Mouse (Mus musculus): Measurements from ENCODE around the gene 1300017J02Rik. TPM values are rescaled to one million over a fixed set of nuclear protein-coding genes. Genes with fewer than 3 reads are reported as not detected.

Gene 1300017J02Rik
- polyA plus RNA-seq, 1 experiment from 2014 or later: 2.3 TPM

GRCm38 (mm10) chr9:103286901-103287422 lies 17.9 kb downstream of the 1300017J02Rik start:
- WGBS: 77% methylated on average over 13 of the region's 13 CpGs
- Histone ChIP-seq H3K9ac (ENCODE audit: low read length) (no peak overlapping the region), H3K4me2 (ENCODE audit: low read depth) (no peak overlapping the region), H3K4me1 (ENCODE audit: control insufficient read depth, insufficient read depth, low read length) (no peaks in the 10 kb centered on the region), H3K27ac (ENCODE audit: low read depth, low read length) (no peak overlapping the region), H3K27me3 (ENCODE audit: control insufficient read depth, insufficient read depth, low read length) (no peaks in the 10 kb centered on the region), H3K36me3 (ENCODE audit: control insufficient read depth, insufficient read depth, low read length) (no peaks in the 10 kb centered on the region), H3K9me3 (ENCODE audit: control insufficient read depth, low read length) (no peaks in the 10 kb centered on the region), H3K4me3 (ENCODE audit: low read depth, low read length) (no peak overlapping the region)
- ATAC-seq (ENCODE audit: insufficient read depth, low FRiP score, low TSS enrichment) (no peak), DNase-seq (ENCODE audit: low spot score) (no peak)

- DNase-seq (ENCODE audit: low spot score): no peak
- 62% methylated on average over 4 of the region's 4 CpGs for WGBS
- Histone ChIP-seq H3K4me3 (ENCODE audit: low read depth, low read length) (no peak overlapping the region), H3K4me1 (ENCODE audit: control insufficient read depth, insufficient read depth, low read length) (no peaks in the 10 kb centered on the region), H3K9me3 (ENCODE audit: control insufficient read depth, low read length) (no peaks in the 10 kb centered on the region), H3K9ac (ENCODE audit: low read length) (no peak overlapping the region), H3K4me2 (ENCODE audit: low read depth) (no peak overlapping the region), H3K36me3 (ENCODE audit: control insufficient read depth, insufficient read depth, low read length) (no peaks in the 10 kb centered on the region), H3K27ac (ENCODE audit: low read depth, low read length) (no peak overlapping the region), H3K27me3 (ENCODE audit: control insufficient read depth, insufficient read depth, low read length) (no peaks in the 10 kb centered on the region)
- ATAC-seq (ENCODE audit: insufficient read depth, low FRiP score, low TSS enrichment): no peak
These were observed 18.5 kb downstream of the 1300017J02Rik start for GRCm38 (mm10) chr9:103286396-103286795.

GRCm38 (mm10) chr9:103276876-103277275 lies 28.0 kb downstream of the 1300017J02Rik start:
- Histone ChIP-seq H3K9ac (ENCODE audit: low read length) (no peak overlapping the region), H3K4me1 (ENCODE audit: control insufficient read depth, insufficient read depth, low read length) (no peaks in the 10 kb centered on the region), H3K4me3 (ENCODE audit: low read depth, low read length) (no peak overlapping the region), H3K9me3 (ENCODE audit: control insufficient read depth, low read length) (no peaks in the 10 kb centered on the region), H3K27ac (ENCODE audit: low read depth, low read length) (no peak overlapping the region), H3K27me3 (ENCODE audit: control insufficient read depth, insufficient read depth, low read length) (no peaks in the 10 kb centered on the region), H3K4me2 (ENCODE audit: low read depth) (no peak overlapping the region), H3K36me3 (ENCODE audit: control insufficient read depth, insufficient read depth, low read length) (no peaks in the 10 kb centered on the region)
- DNase-seq (ENCODE audit: low spot score): no peak
- no peak for ATAC-seq (ENCODE audit: insufficient read depth, low FRiP score, low TSS enrichment)
- 85% methylated on average over 6 of the region's 6 CpGs for WGBS

DNA sequence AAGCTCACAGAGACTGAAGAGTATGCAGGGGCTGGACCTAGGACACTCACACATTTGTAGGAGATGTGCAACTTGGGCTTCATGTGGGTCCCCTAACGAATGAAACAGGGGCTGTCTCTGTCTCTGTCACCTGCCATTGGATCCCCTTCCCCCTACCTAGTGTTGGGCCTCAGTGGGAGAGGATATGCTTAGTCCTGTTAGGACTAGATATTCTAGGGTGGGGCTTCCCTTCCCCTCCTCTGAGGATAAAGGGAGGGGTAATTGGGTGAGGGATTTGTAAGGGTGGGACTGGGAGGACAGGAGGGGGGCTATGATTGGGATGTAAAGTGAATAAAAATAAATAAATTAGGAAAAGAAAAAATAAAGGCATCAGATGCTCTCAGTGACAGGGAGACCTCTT lies 29.2 kb downstream of the 1300017J02Rik start:
- Histone ChIP-seq H3K27me3 (ENCODE audit: control insufficient read depth, insufficient read depth, low read length) (no peaks in the 10 kb centered on the region), H3K4me2 (ENCODE audit: low read depth) (no peak overlapping the region), H3K27ac (ENCODE audit: low read depth, low read length) (no peak overlapping the region), H3K9me3 (ENCODE audit: control insufficient read depth, low read length) (no peaks in the 10 kb centered on the region), H3K4me1 (ENCODE audit: control insufficient read depth, insufficient read depth, low read length) (no peaks in the 10 kb centered on the region), H3K9ac (ENCODE audit: low read length) (no peak overlapping the region), H3K36me3 (ENCODE audit: control insufficient read depth, insufficient read depth, low read length) (no peaks in the 10 kb centered on the region), H3K4me3 (ENCODE audit: low read depth, low read length) (no peak overlapping the region)
- WGBS: 76% methylated on average over 1 of the region's 1 CpGs
- ATAC-seq (ENCODE audit: insufficient read depth, low FRiP score, low TSS enrichment): no peak
- no peak for DNase-seq (ENCODE audit: low spot score)

- no peak for DNase-seq (ENCODE audit: low spot score)
- Histone ChIP-seq H3K4me3 (ENCODE audit: low read depth, low read length) (no peak overlapping the region), H3K27me3 (ENCODE audit: control insufficient read depth, insufficient read depth, low read length) (no peaks in the 10 kb centered on the region), H3K36me3 (ENCODE audit: control insufficient read depth, insufficient read depth, low read length) (no peaks in the 10 kb centered on the region), H3K4me1 (ENCODE audit: control insufficient read depth, insufficient read depth, low read length) (no peaks in the 10 kb centered on the region), H3K9ac (ENCODE audit: low read length) (no peak overlapping the region), H3K4me2 (ENCODE audit: low read depth) (no peak overlapping the region), H3K9me3 (ENCODE audit: control insufficient read depth, low read length) (no peaks in the 10 kb centered on the region), H3K27ac (ENCODE audit: low read depth, low read length) (no peak overlapping the region)
- no peak for ATAC-seq (ENCODE audit: insufficient read depth, low FRiP score, low TSS enrichment)
- 88% methylated on average over 8 of the region's 8 CpGs for WGBS
These were observed 30.1 kb downstream of the 1300017J02Rik start for GRCm38 (mm10) chr9:103274819-103275218.

- DNase-seq (ENCODE audit: low spot score) (peak; percentile 19), ATAC-seq (ENCODE audit: insufficient read depth, low FRiP score, low TSS enrichment) (no peak)
- Histone ChIP-seq H3K9ac (ENCODE audit: low read length) (no peak overlapping the region), H3K4me2 (ENCODE audit: low read depth) (no peak overlapping the region), H3K4me1 (ENCODE audit: control insufficient read depth, insufficient read depth, low read length) (no peaks in the 10 kb centered on the region), H3K4me3 (ENCODE audit: low read depth, low read length) (no peak overlapping the region), H3K27me3 (ENCODE audit: control insufficient read depth, insufficient read depth, low read length) (no peaks in the 10 kb centered on the region), H3K27ac (ENCODE audit: low read depth, low read length) (no peak overlapping the region), H3K36me3 (ENCODE audit: control insufficient read depth, insufficient read depth, low read length) (no peaks in the 10 kb centered on the region), H3K9me3 (ENCODE audit: control insufficient read depth, low read length) (no peaks in the 10 kb centered on the region)
- WGBS: 38% methylated on average over 4 of the region's 4 CpGs
These were observed 33.8 kb downstream of the 1300017J02Rik start for GRCm38 (mm10) chr9:103271104-103271503.

- no peak overlapping the region for H3K9ac ChIP-seq (ENCODE audit: low read length)
- 91% methylated on average over 4 of the region's 4 CpGs for WGBS
- no peak for ATAC-seq (ENCODE audit: insufficient read depth, low FRiP score, low TSS enrichment)
These were observed 39.1 kb downstream of the 1300017J02Rik start for GRCm38 (mm10) chr9:103265778-103266177.

DNA sequence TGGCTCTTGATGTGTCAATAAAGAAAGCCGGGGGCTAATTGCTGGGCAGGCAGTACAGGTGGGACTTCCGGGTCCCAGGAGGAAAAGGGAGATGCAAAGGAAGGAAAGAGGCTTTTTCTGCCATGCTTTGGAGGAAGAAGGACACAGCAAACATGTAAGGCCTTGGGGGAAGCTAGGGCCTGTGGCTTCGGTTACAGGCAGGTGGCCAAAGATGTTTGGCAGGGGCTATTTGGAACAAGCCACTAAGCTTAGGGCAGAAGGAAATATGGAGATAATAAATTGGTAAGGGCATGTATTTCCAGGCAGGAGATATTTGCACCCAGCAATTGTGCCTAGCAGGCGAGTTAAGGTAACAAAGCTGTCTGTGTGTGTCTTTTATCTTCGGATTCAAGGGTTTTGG lies 52.0 kb downstream of the 1300017J02Rik start:
- DNase-seq (ENCODE audit: low spot score) (no peak), ATAC-seq (ENCODE audit: insufficient read depth, low FRiP score, low TSS enrichment) (no peak)
- 90% methylated on average over 5 of the region's 5 CpGs for WGBS
- Histone ChIP-seq H3K4me3 (ENCODE audit: low read depth, low read length) (no peak overlapping the region), H3K27ac (ENCODE audit: low read depth, low read length) (no peak overlapping the region), H3K9ac (ENCODE audit: low read length) (no peak overlapping the region), H3K4me2 (ENCODE audit: low read depth) (no peak overlapping the region), H3K4me1 (ENCODE audit: control insufficient read depth, insufficient read depth, low read length) (no peaks in the 10 kb centered on the region), H3K9me3 (ENCODE audit: control insufficient read depth, low read length) (no peaks in the 10 kb centered on the region), H3K36me3 (ENCODE audit: control insufficient read depth, insufficient read depth, low read length) (no peaks in the 10 kb centered on the region), H3K27me3 (ENCODE audit: control insufficient read depth, insufficient read depth, low read length) (no peaks in the 10 kb centered on the region)

More at GRCm38 (mm10) chr9:103265778-103266177, 39.1 kb downstream of the 1300017J02Rik start:
- Histone ChIP-seq H3K27ac (ENCODE audit: low read depth, low read length) (no peak overlapping the region), H3K27me3 (ENCODE audit: control insufficient read depth, insufficient read depth, low read length) (no peaks in the 10 kb centered on the region), H3K4me2 (ENCODE audit: low read depth) (no peak overlapping the region), H3K4me1 (ENCODE audit: control insufficient read depth, insufficient read depth, low read length) (no peaks in the 10 kb centered on the region), H3K36me3 (ENCODE audit: control insufficient read depth, insufficient read depth, low read length) (no peaks in the 10 kb centered on the region), H3K9me3 (ENCODE audit: control insufficient read depth, low read length) (no peaks in the 10 kb centered on the region), H3K4me3 (ENCODE audit: low read depth, low read length) (no peak overlapping the region)
- DNase-seq (ENCODE audit: low spot score): no peak

GRCm38 (mm10) chr9:103248618-103249017 lies 56.3 kb downstream of the 1300017J02Rik start:
- Histone ChIP-seq H3K4me2 (ENCODE audit: low read depth) (no peak overlapping the region), H3K9me3 (ENCODE audit: control insufficient read depth, low read length) (no peaks in the 10 kb centered on the region), H3K27ac (ENCODE audit: low read depth, low read length) (no peak overlapping the region), H3K36me3 (ENCODE audit: control insufficient read depth, insufficient read depth, low read length) (no peaks in the 10 kb centered on the region), H3K4me1 (ENCODE audit: control insufficient read depth, insufficient read depth, low read length) (no peaks in the 10 kb centered on the region), H3K27me3 (ENCODE audit: control insufficient read depth, insufficient read depth, low read length) (no peaks in the 10 kb centered on the region), H3K9ac (ENCODE audit: low read length) (no peak overlapping the region), H3K4me3 (ENCODE audit: low read depth, low read length) (no peak overlapping the region)
- DNase-seq (ENCODE audit: low spot score) (no peak), ATAC-seq (ENCODE audit: insufficient read depth, low FRiP score, low TSS enrichment) (no peak)
- 60% methylated on average over 4 of the region's 4 CpGs for WGBS

All from neural tube, embryonic 11.5 days (tissue).